Mouse (Mus musculus) macrophage (primary cell): ENCODE data around the gene Muc5b. TPM values are rescaled to one million over a fixed set of nuclear protein-coding genes. Genes with fewer than 3 reads are reported as not detected.

Experiments
- polyA plus RNA-seq: library from polyadenylated mRNA; stranded (reverse); fragments of 250-400 nt; gene quantifications from 3 replicates; pipeline ENCODE4 v1.2.4, GENCODE M21; 2018; ENCODE audit warnings: inconsistent platforms

The Muc5b gene
- polyA plus RNA-seq, 1 experiment from 2014 or later: not detected

Other genes with a start within 250 kb of the Muc5b start
- 0.04 to 0.07 TPM in 2 of 3 replicates, not detected in the other for gene Muc6, start 183.8 kb upstream of the Muc5b start, polyA plus RNA-seq
- gene Muc2, start 148.7 kb upstream of the Muc5b start, polyA plus RNA-seq: 0.07 to 0.14 TPM in 2 of 3 replicates, not detected in the other
- gene Muc5ac, start 50.1 kb upstream of the Muc5b start, polyA plus RNA-seq: not detected in 3 replicates
- gene Tollip, start 79.4 kb downstream of the Muc5b start, polyA plus RNA-seq: 55.0 to 65.0 TPM (median 55.4 TPM) in 3 replicates
- gene Brsk2, start 110.7 kb downstream of the Muc5b start, polyA plus RNA-seq: not detected in 3 replicates
- 22.8 to 35.4 TPM (median 31.3 TPM) in 3 replicates for gene Mob2, start 222.0 kb downstream of the Muc5b start, polyA plus RNA-seq